Mouse (Mus musculus) midbrain, postnatal 0 days (tissue): ENCODE data around the gene Rad51ap2. TPM values are rescaled to one million over a fixed set of nuclear protein-coding genes. Genes with fewer than 3 reads are reported as not detected.

Experiments used
- ATAC-seq: fragments of 200-750 bp; cut with Nextera tagmentation; 2 replicates; pipeline ENCODE4 v1.8.0; 2017; ENCODE audit warnings: moderate number of reproducible peaks, mild to moderate bottlenecking, moderate TSS enrichment, moderate library complexity; ENCODE audit not compliant: low FRiP score
- DNase-seq: peaks from one replicate; pipeline ENCODE4 v3.0.0-alpha.2; 2015; ENCODE audit warnings: low spot score
- H3K27ac ChIP-seq: fragments of 300-500 bp; sonication (generic); 2 replicates; pipeline ENCODE4 v1.5.1; 2014; ENCODE audit warnings: low read depth, mild to moderate bottlenecking, low read length, mixed read lengths
- H3K27me3 ChIP-seq: fragments of 300-500 bp; sonication (generic); 2 replicates; pipeline ENCODE4 v1.6.1; 2014; ENCODE audit warnings: low read length, control low read depth, mixed read lengths; ENCODE audit not compliant: insufficient read depth
- H3K36me3 ChIP-seq: fragments of 300-500 bp; sonication (generic); 2 replicates; pipeline ENCODE4 v1.6.1; 2014; ENCODE audit warnings: low read length, control low read depth, mixed read lengths; ENCODE audit not compliant: insufficient read depth
- H3K4me1 ChIP-seq: fragments of 300-500 bp; sonication (generic); 2 replicates; pipeline ENCODE4 v1.6.1; 2014; ENCODE audit warnings: mild to moderate bottlenecking, control low read depth, antibody characterized with exemption, low read length, mixed read lengths; ENCODE audit not compliant: insufficient read depth
- H3K4me2 ChIP-seq: fragments of 300-500 bp; sonication (generic); 2 replicates; pipeline ENCODE4 v1.6.1; 2014; ENCODE audit warnings: low read depth, mild to moderate bottlenecking, low read length, mixed read lengths; ENCODE audit not compliant: poor library complexity, severe bottlenecking
- H3K4me3 ChIP-seq: fragments of 300-500 bp; sonication (generic); 2 replicates; pipeline ENCODE4 v1.5.1; 2014; ENCODE audit warnings: low read depth, mild to moderate bottlenecking, low read length, moderate library complexity
- H3K9ac ChIP-seq: fragments of 300-500 bp; sonication (generic); replicated peaks from 2 replicates; pipeline ENCODE4 v1.6.1; 2014; ENCODE audit warnings: mild to moderate bottlenecking, low read length, moderate library complexity, mixed read lengths; ENCODE audit not compliant: poor library complexity, severe bottlenecking
- H3K9me3 ChIP-seq: fragments of 300-500 bp; sonication (generic); 2 replicates; pipeline ENCODE4 v1.6.1; 2016; ENCODE audit warnings: low read length, control low read depth
- CTCF ChIP-seq: IDR thresholded peaks from 2 replicates; pipeline ENCODE4 v1.5.1; 2016; ENCODE audit warnings: antibody characterized with exemption, mild to moderate bottlenecking
- WGBS: fragments of 180-500 bp; shearing (Covaris S2); extraction: QIAGEN DNeasy Blood & Tissue Kit; methylation state at CpG from one replicate; pipeline ENCODE4 v1.1.7; 2014; 5-methylcytosine and 5-hydroxymethylcytosine counted together
- polyA plus RNA-seq: library from polyadenylated mRNA; unstranded; fragments of >200 nt; fragmentation: Nextera tagmentation; extraction: Ambion mirVana; gene quantifications from 2 replicates; pipeline ENCODE4 v1.2.1, GENCODE M21; 2015
- total RNA-seq: library from RNA; depleted of rRNA; stranded (reverse); fragments of >200 nt; gene quantifications from 2 replicates; pipeline ENCODE4 v1.2.3, GENCODE M21; 2014

Rad51ap2 gene
- total and polyA plus RNA-seq, 2 experiments from 2014 or later = 0.49 to 0.81 TPM

DNA sequence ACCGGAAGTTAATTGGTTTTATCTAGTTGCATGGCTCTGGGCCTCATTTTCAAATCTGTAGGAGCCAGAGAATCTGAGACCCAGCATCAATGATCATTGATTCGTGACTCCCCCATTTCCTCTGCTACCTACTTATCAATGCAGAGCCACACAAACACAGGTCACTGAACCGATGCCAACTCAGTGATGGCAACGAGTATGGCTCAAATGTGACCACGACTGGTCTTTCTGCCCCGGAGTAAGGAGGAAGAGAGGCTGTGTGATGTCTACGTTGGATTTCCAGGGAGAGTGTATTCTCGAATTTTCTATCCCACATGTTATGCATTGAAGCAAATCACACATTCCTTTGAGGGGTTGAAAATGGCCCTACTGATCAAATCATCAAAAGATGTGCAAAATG, 21.4 kb upstream of the Rad51ap2 start:
- TF ChIP-seq CTCF = no peak
- no peaks in the 10 kb centered on the region for H3K36me3 ChIP-seq
- peak overlapping the region; percentile 67 for H3K9ac ChIP-seq
- no peak for DNase-seq
- peak overlapping the region; percentile 71 for H3K4me2 ChIP-seq
- 0 out of 2 replicates have a peak, but pooled peaks cover 5% of the 10 kb centered on the region for H3K4me1 ChIP-seq
- peak overlapping the region; percentile 85 for H3K27ac ChIP-seq
- no peak for ATAC-seq
- peak overlapping the region; percentile 55 for H3K4me3 ChIP-seq
- 59% methylated on average over 8 of the region's 8 CpGs for WGBS
- H3K27me3 ChIP-seq = no peaks in the 10 kb centered on the region
- H3K9me3 ChIP-seq = no peaks in the 10 kb centered on the region

DNA sequence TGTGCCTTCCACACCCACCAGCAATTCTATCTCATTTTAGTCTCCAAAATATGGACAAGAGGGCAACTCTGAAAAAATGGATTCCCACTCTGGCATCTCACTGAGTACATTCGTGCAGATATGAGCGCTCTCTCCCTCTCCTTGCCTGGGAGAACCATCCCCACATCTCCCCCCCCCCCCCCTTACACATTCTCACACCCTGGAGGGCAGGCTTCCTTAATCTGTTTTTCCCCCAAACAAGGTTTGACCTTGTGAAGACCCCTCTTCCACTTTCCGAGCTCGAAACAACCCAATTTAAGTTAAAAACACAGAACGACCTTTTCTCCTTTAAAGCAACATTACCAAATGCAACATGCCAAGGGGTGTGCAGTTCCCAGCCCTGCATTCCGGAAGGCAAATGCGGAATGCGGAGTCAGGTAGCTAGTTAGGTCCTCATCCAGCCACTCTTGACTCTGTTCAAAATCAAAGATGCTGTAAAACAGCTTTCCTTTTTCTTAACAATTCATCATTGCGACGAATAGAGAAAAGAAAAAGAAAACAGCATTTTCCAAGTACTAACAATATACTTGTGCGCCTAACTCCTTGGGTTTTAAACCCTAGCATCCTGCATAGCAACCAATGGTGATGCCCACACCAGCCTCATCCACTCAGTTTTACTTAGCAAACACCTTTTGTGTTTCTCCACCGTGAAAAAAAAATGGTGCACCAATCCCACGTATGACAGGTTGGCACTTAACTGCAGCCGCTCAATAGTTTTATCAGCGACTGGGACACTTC, 20.4 kb upstream of the Rad51ap2 start:
- ATAC-seq (no peak), DNase-seq (peak; percentile 24)
- Histone ChIP-seq H3K4me1 (0 out of 2 replicates have a peak, but pooled peaks cover 5% of the 10 kb centered on the region), H3K9ac (peak overlapping the region; percentile 67), H3K27ac (peak overlapping the region; percentile 85), H3K27me3 (no peaks in the 10 kb centered on the region), H3K4me3 (peak overlapping the region; percentile 55), H3K36me3 (no peaks in the 10 kb centered on the region), H3K4me2 (peak overlapping the region; percentile 71), H3K9me3 (no peaks in the 10 kb centered on the region)
- 4% methylated on average over 15 of the region's 15 CpGs for WGBS
- TF ChIP-seq CTCF = no peak

DNA sequence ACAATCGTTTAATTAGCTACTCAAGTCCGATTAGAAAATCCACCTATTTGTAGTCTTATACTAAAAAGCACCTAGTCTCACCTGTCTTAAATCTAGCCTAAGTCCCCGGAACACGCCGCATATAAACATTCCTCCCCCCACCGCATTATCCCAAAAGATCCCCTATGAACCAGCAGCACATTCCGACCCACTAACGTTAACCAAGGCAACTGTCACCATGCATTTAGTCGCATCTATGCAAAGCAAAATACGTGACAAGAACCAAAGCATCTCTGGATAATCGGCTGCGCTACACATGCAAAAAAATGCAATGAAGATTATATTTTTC, 19.9 kb upstream of the Rad51ap2 start:
- WGBS = 2% methylated on average over 12 of the region's 12 CpGs
- peak; percentile 41; the same call in 1 of the 2 replicates for ATAC-seq
- H3K4me2 ChIP-seq = peak overlapping the region; percentile 71

DNA sequence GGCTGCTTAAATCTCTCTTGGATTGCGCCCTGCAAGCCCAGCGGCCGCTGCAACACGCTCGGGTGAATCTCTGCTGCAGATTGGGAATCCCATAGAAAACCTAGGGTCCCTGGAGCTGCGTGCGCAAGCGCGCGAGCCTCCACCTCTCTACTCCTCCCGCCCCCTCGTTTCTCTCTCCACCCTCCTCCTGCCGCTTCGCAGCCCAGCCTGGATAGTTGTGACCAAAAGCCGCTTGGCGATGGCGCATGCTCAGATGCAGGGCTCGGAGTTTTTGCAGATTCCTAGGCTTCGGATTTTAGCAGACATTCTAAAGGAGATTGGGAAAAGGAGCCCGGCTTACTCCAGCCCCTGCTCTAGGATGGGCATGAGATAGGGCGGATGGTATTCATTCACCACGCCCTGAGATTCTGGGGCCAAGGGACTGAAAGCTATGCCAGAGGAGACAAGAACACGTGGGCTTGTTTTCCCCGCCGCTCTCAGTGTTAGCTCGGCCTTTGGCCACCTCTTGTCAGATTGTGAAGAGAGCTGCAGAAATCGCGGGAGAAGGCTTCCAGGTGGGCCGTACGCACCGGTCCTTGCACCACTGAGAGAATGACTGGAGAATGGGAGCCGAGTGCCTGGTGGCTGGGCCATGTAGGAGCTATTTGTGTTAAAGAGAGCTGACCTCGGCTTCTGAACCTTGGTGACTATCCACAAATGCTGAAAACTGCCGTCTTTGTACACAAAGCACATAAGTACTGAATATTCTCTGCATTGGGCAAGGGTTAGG, 19.2 kb upstream of the Rad51ap2 start, which contains the start of gene Vsnl1:
TSS of gene Vsnl1 (minus strand) at position 117 of the 769 bp plus-strand sequence.
- 0 out of 2 replicates have a peak, but pooled peaks cover 5% of the 10 kb centered on the region for H3K4me1 ChIP-seq
- no peaks in the 10 kb centered on the region for H3K27me3 ChIP-seq
- DNase-seq = peak; percentile 96
- H3K4me2 ChIP-seq = peak within 1 kb of the TSS; percentile 71
- peak within 1 kb of the TSS; percentile 67 for H3K9ac ChIP-seq
- WGBS = 3% methylated on average over 34 of the region's 34 CpGs
- peak; percentile 95 for ATAC-seq
- no peak for TF ChIP-seq CTCF
- peak within 1 kb of the TSS; percentile 55 for H3K4me3 ChIP-seq
- no peaks in the 10 kb centered on the region for H3K36me3 ChIP-seq
- H3K9me3 ChIP-seq = no peaks in the 10 kb centered on the region
- peak within 1 kb of the TSS; percentile 85 for H3K27ac ChIP-seq

More for the DNA sequence above, 19.9 kb upstream of the Rad51ap2 start:
- TF ChIP-seq CTCF = no peak
- peak; percentile 27 for DNase-seq
- Histone ChIP-seq H3K36me3 (no peaks in the 10 kb centered on the region), H3K27me3 (no peaks in the 10 kb centered on the region), H3K27ac (peak overlapping the region; percentile 85), H3K9ac (peak overlapping the region; percentile 67), H3K9me3 (no peaks in the 10 kb centered on the region), H3K4me3 (peak overlapping the region; percentile 55), H3K4me1 (0 out of 2 replicates have a peak, but pooled peaks cover 5% of the 10 kb centered on the region)

DNA sequence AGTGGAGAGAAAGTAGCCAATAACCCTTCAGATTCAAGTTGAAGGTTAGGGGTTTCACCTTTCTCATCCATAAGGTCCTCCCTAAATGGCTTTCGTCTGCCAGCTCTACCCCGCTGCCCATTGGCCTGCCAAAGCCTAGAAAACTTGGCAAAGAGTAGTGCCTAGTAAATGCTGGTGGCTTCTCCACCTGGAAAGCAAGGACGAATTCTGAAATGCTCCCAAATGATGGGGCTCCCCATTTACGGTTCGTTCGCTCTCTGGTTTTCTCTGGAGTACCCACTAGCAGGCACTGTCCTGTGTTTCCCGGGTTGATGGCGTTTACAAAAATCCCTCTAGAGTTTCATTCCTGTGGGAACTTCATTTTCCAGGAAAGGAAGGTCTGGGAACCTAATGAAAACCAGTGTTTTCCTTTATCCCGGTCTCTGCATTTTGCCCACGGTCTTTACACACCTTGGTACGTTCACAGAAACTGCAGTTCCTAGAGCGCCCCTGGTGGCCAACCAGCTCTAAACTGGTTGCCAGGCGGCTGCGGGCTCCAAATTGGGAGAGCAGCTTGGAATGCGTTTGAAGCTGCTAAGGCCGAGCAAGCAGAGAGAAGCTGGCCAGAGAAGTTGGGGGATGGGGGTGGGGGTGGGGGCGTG, 18.5 kb upstream of the Rad51ap2 start:
- Histone ChIP-seq H3K36me3 (no peaks in the 10 kb centered on the region), H3K4me1 (0 out of 2 replicates have a peak, but pooled peaks cover 5% of the 10 kb centered on the region), H3K9me3 (no peaks in the 10 kb centered on the region), H3K9ac (peak overlapping the region; percentile 61; the same call in 1 of the 2 replicates), H3K27me3 (no peaks in the 10 kb centered on the region), H3K4me3 (peak overlapping the region; percentile 55), H3K27ac (peak overlapping the region; percentile 85; the same call in 1 of the 2 replicates), H3K4me2 (peak overlapping the region; percentile 71)
- DNase-seq (peak; percentile 93), ATAC-seq (peak; percentile 28; the same call in 1 of the 2 replicates)
- WGBS = 16% methylated on average over 17 of the region's 17 CpGs
- TF ChIP-seq CTCF = peak; percentile 82
